In the genomic region with DNA sequence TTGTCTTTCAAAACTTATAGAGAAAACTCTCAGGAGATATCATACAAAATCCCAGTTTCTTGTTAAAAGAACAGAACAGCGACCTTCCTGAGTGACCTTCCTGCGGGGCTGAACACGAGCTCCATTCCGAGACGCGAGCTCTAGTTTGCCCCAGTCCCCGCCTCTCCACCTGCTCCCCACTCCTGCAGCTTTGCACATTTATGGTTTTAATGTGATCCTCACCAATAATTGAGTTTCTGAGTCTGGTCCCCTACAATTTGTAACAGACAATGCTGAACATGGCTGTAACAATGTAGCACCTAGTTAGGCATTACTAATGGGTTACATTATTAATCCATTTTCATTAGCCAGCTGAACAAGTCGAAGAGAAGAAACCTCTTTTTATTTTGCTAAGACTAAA, we compare ENCODE assay signal across 29 mouse cellular contexts. TPM values are rescaled to one million over a fixed set of nuclear protein-coding genes. Genes with fewer than 3 reads are reported as not detected.
DNase-seq lines count a peak whose midpoint lies in the region; ATAC-seq lines count a peak whose summit lies in the region.
"Had no signal": no experiment of that assay in that cellular context is flagged by ENCODE, and none has a peak within 500 bp of the region (broad histone marks: within the 10 kb centered on the region; RNA-seq: fewer than 3 reads in every experiment).

No protein-coding gene starts in this region.

- WGBS in kidney, embryonic 14.5 days: 48% methylated on average over 8 of the region's 8 CpGs

- no peaks in the 10 kb centered on the region for H3K27me3 ChIP-seq in kidney, embryonic 14.5 days (ENCODE audit: control insufficient read depth, insufficient read depth, low read length)
- H3K27me3 ChIP-seq: embryonic facial prominence, embryonic 13.5 days; hindbrain, embryonic 15.5 days; midbrain, embryonic 15.5 days; neural tube, embryonic 15.5 days had no signal

- H3K27ac ChIP-seq in kidney, embryonic 14.5 days (ENCODE audit: low read depth, low read length): peak overlapping the region; percentile 73; the same call in 1 of the 2 replicates
- H3K27ac ChIP-seq: embryonic facial prominence, embryonic 13.5 days; forebrain, embryonic 10.5 days; hindbrain, embryonic 10.5 days; hindbrain, embryonic 15.5 days; midbrain, embryonic 10.5 days; midbrain, embryonic 15.5 days; neural tube, embryonic 15.5 days; stomach, postnatal 0 days had no signal

- peak; percentile 59 for DNase-seq in kidney, adult 11 months
- DNase-seq in kidney, adult 18-20 months: no peak
- DNase-seq in kidney, adult 8-10 months: peak; percentile 52 to 59
- peak; percentile 55 for DNase-seq in kidney, postnatal 14 days
- DNase-seq in right cerebral cortex, postnatal 14 days: no peak
- DNase-seq in right cerebral cortex, adult 2 months (ENCODE audit: low spot score in 2 of 2): no peak
- DNase-seq: B cell, adult 2 months; cerebellum, adult 18-20 months; cerebellum, postnatal 10 days; forebrain, postnatal 0 days; gastrocnemius, postnatal 10 days; left cerebral cortex, postnatal 4 days; lung, adult 2 months; lung, postnatal 10 days; retina, postnatal 1 day; spleen, adult 18-20 months; thymus, adult 18-20 months; thymus, postnatal 25 days had no signal

- no peak overlapping the region for H3K9ac ChIP-seq in kidney, embryonic 14.5 days (ENCODE audit: low read depth, low read length)
- H3K9ac ChIP-seq: embryonic facial prominence, embryonic 13.5 days; forebrain, postnatal 0 days; hindbrain, embryonic 15.5 days; midbrain, embryonic 15.5 days had no signal

- no peaks in the 10 kb centered on the region for H3K36me3 ChIP-seq in kidney, embryonic 14.5 days (ENCODE audit: control insufficient read depth, insufficient read depth, low read length)
- H3K36me3 ChIP-seq: embryonic facial prominence, embryonic 13.5 days; forebrain, embryonic 10.5 days; heart, embryonic 10.5 days; hindbrain, embryonic 10.5 days; hindbrain, embryonic 15.5 days; midbrain, embryonic 10.5 days; midbrain, embryonic 15.5 days; neural tube, embryonic 15.5 days had no signal

- no peak overlapping the region for H3K4me2 ChIP-seq in kidney, embryonic 14.5 days (replicated peaks; ENCODE audit: low read depth, low read length)
- H3K4me2 ChIP-seq: embryonic facial prominence, embryonic 13.5 days; hindbrain, embryonic 15.5 days; midbrain, embryonic 15.5 days; neural tube, embryonic 15.5 days had no signal

- H3K9me3 ChIP-seq in kidney, embryonic 14.5 days (ENCODE audit: control insufficient read depth, low read length): no peaks in the 10 kb centered on the region
- H3K9me3 ChIP-seq: embryonic facial prominence, embryonic 13.5 days; forebrain, embryonic 10.5 days; heart, embryonic 10.5 days; hindbrain, embryonic 10.5 days; hindbrain, embryonic 15.5 days; midbrain, embryonic 10.5 days; midbrain, embryonic 15.5 days; neural tube, embryonic 15.5 days had no signal

- no peak overlapping the region for H3K4me3 ChIP-seq in kidney, embryonic 14.5 days (ENCODE audit: low read length)
- H3K4me3 ChIP-seq: embryonic facial prominence, embryonic 13.5 days; forebrain, embryonic 10.5 days; heart, embryonic 10.5 days; hindbrain, embryonic 10.5 days; hindbrain, embryonic 15.5 days; midbrain, embryonic 10.5 days; midbrain, embryonic 15.5 days; neural tube, embryonic 15.5 days had no signal

- peaks cover 27% of the 10 kb centered on the region for H3K4me1 ChIP-seq in kidney, embryonic 14.5 days (ENCODE audit: control insufficient read depth, insufficient read depth, low read length)
- H3K4me1 ChIP-seq: hindbrain, embryonic 15.5 days; midbrain, embryonic 15.5 days had no signal

- ATAC-seq in kidney, embryonic 14.5 days (ENCODE audit: low FRiP score, low TSS enrichment): no peak
- ATAC-seq: forebrain, postnatal 0 days; inflammation-experienced regulatory T-cells, adult 6 months; midbrain, embryonic 15.5 days had no signal

RNA-seq across cellular contexts. Expression of a gene that starts 9.6 kb away (rescaled TPM):
- polyA plus RNA-seq in kidney, embryonic 14.5 days (2014; fragmentation: Nextera tagmentation; extraction: Ambion mirVana): 11.6 and 20.7 TPM in 2 replicates
- polyA plus RNA-seq: inflammation-experienced regulatory T-cells, adult 6 months had no signal

RNA-seq across cellular contexts. Expression of a gene that starts 56.7 kb away (rescaled TPM):
- 29.4 and 37.6 TPM in 2 replicates for polyA plus RNA-seq in kidney, embryonic 14.5 days (2014; fragmentation: Nextera tagmentation; extraction: Ambion mirVana)

RNA-seq across cellular contexts. Expression of a gene that starts 56.8 kb away (rescaled TPM):
- 12.6 and 19.5 TPM in 2 replicates for polyA plus RNA-seq in kidney, embryonic 14.5 days (2014; fragmentation: Nextera tagmentation; extraction: Ambion mirVana)

Comparison
In these comparisons a context has a peak if more than half of its experiments do, and no peak if none do; other contexts are left out.
1. DNase-seq: peak in kidney, adult 11 months (single experiment), kidney, adult 8-10 months (2 of 2) and kidney, postnatal 14 days (single experiment); none in kidney, adult 18-20 months (single experiment), right cerebral cortex, postnatal 14 days (single experiment) and right cerebral cortex, adult 2 months (0 of 2).